Mouse (Mus musculus): ENCODE measurements around the gene Plekhm3.

DNA sequence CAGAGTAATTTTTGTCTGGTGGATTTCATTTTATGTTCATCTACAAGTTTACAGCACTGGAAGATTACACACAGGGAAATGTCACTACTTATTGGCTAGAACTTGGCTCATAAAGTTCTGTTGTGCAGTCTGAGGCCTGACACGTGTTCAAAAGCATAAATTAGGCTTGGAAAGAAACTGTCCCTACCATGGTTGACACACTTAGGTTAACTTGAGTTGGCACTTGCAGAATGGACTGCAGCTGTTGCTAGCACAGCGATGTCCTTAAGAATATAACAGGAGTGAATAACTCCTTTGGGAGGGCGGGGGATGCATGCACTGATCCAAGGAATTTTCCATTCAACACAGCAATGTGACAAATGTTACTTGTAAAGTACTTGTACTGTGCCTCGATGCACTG, 53.2 kb downstream of the Plekhm3 start:
- TF ChIP-seq GATA1 (IDR thresholded peaks at IDR 0.05; ENCODE audit: borderline replicate concordance, low read length) (no peak), FLI1 (IDR thresholded peaks at IDR 0.05; ENCODE audit: low read length) (no peak)
